Mouse (Mus musculus) liver, embryonic 15.5 days (tissue): ENCODE data around the gene Il1b. TPM values are rescaled to one million over a fixed set of nuclear protein-coding genes. Genes with fewer than 3 reads are reported as not detected.

Experiments
- ATAC-seq: fragments of 200-750 bp; cut with Nextera tagmentation; 2 replicates; pipeline ENCODE4 v1.8.0; 2017; ENCODE audit warnings: moderate number of reproducible peaks, mild to moderate bottlenecking, moderate library complexity; ENCODE audit not compliant: insufficient read depth
- H3K27ac ChIP-seq: fragments of 300-500 bp; sonication (generic); replicated peaks from 2 replicates; pipeline ENCODE4 v1.5.1; 2015; ENCODE audit warnings: mild to moderate bottlenecking, inconsistent platforms
- H3K27me3 ChIP-seq: fragments of 300-500 bp; sonication (generic); 2 replicates; pipeline ENCODE4 v1.6.1; 2015; ENCODE audit warnings: mild to moderate bottlenecking, inconsistent platforms
- H3K36me3 ChIP-seq: fragments of 300-500 bp; sonication (generic); replicated peaks from 2 replicates; pipeline ENCODE4 v1.6.1; 2015; ENCODE audit warnings: moderate library complexity, mild to moderate bottlenecking, inconsistent platforms
- H3K4me1 ChIP-seq: fragments of 300-500 bp; sonication (generic); replicated peaks from 2 replicates; pipeline ENCODE4 v1.6.1; 2015; ENCODE audit warnings: inconsistent platforms
- H3K4me2 ChIP-seq: fragments of 300-500 bp; sonication (generic); 2 replicates; pipeline ENCODE4 v1.6.1; 2015; ENCODE audit warnings: moderate library complexity, mild to moderate bottlenecking, inconsistent platforms
- H3K4me3 ChIP-seq: fragments of 300-500 bp; sonication (generic); replicated peaks from 2 replicates; pipeline ENCODE4 v1.5.1; 2015; ENCODE audit warnings: mild to moderate bottlenecking, inconsistent platforms
- H3K9ac ChIP-seq: fragments of 300-500 bp; sonication (generic); 2 replicates; pipeline ENCODE4 v1.6.1; 2015; ENCODE audit warnings: moderate library complexity, mild to moderate bottlenecking, inconsistent platforms
- H3K9me3 ChIP-seq: fragments of 300-500 bp; sonication (generic); replicated peaks from 2 replicates; pipeline ENCODE4 v1.6.1; 2016; ENCODE audit warnings: inconsistent platforms
- WGBS: fragments of 180-500 bp; shearing (Covaris S2); methylation state at CpG from one replicate; pipeline ENCODE4 v1.1.7; 2015; ENCODE audit warnings: mixed read lengths; ENCODE audit not compliant: insufficient replicate concordance; 5-methylcytosine and 5-hydroxymethylcytosine counted together
- polyA plus RNA-seq: library from polyadenylated mRNA; unstranded; fragments of >200 nt; fragmentation: Nextera tagmentation; extraction: Ambion mirVana; gene quantifications from 2 replicates; pipeline ENCODE4 v1.2.1, GENCODE M21; 2015

Gene Il1b
- polyA plus RNA-seq, 1 experiment from 2014 or later: 0.43 TPM

- 71% methylated on average over 5 of the region's 5 CpGs for WGBS
- no peak for ATAC-seq
- no peak overlapping the region for H3K27ac ChIP-seq
- no peak overlapping the region for H3K9ac ChIP-seq
- no peaks in the 10 kb centered on the region for H3K9me3 ChIP-seq
- H3K4me3 ChIP-seq: no peak overlapping the region
- H3K4me2 ChIP-seq: no peak overlapping the region
- no peaks in the 10 kb centered on the region for H3K36me3 ChIP-seq
- H3K27me3 ChIP-seq: no peaks in the 10 kb centered on the region
- H3K4me1 ChIP-seq: peaks cover 17% of the 10 kb centered on the region; the same call in 1 of the 2 replicates
Measured at GRCm38 (mm10) chr2:129368795-129369194, 2.1 kb downstream of the Il1b start.

- ATAC-seq: peak; percentile 42
- Histone ChIP-seq H3K27me3 (no peaks in the 10 kb centered on the region), H3K27ac (no peak overlapping the region), H3K9ac (no peak overlapping the region), H3K36me3 (no peaks in the 10 kb centered on the region), H3K4me3 (no peak overlapping the region), H3K4me2 (no peak overlapping the region), H3K4me1 (peaks cover 17% of the 10 kb centered on the region; the same call in 1 of the 2 replicates), H3K9me3 (no peaks in the 10 kb centered on the region)
- WGBS: 21% methylated on average over 2 of the region's 2 CpGs
Measured at GRCm38 (mm10) chr2:129368106-129368505, 2.8 kb downstream of the Il1b start.

GRCm38 (mm10) chr2:129367246-129367645, 3.7 kb downstream of the Il1b start:
- no peak for ATAC-seq
- Histone ChIP-seq H3K27me3 (no peaks in the 10 kb centered on the region), H3K36me3 (no peaks in the 10 kb centered on the region), H3K27ac (no peak overlapping the region), H3K4me3 (no peak overlapping the region), H3K4me2 (no peak overlapping the region), H3K4me1 (peaks cover 17% of the 10 kb centered on the region; the same call in 1 of the 2 replicates), H3K9me3 (no peaks in the 10 kb centered on the region), H3K9ac (no peak overlapping the region)
- WGBS: 48% methylated on average over 5 of the region's 5 CpGs

DNA sequence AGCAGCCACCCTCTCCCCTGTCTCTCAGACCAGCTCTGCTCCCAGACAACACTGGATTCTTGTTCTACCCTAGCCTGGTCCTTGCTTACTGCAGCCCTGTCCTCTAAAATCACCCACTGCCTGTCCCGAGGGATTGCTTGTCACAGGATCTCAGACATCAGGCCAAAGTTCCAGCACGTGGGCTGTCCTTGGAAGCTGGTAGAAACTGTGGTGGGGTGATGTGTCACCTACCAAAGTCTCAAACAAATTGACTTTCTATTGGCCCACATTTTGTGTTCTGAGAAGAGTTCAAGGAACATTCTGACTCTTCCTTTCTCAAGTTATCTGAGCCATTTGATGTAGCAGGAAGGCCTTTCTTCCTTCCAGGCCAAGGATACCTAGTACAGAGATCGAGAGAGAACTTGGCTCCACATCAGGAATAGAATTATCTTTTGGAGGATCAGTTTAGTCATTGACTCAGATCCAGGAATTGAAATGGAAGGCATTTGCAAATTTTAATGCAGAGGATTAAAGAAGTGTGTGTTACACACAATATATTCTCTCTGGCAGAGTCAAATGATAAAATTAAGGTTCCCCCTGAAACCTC, 9.9 kb downstream of the Il1b start:
- no peaks in the 10 kb centered on the region for H3K9me3 ChIP-seq
- no peaks in the 10 kb centered on the region for H3K27me3 ChIP-seq
- no peak overlapping the region for H3K4me2 ChIP-seq
- no peak for ATAC-seq
- no peaks in the 10 kb centered on the region for H3K36me3 ChIP-seq
- H3K4me1 ChIP-seq: no peaks in the 10 kb centered on the region
- 47% methylated on average over 3 of the region's 3 CpGs for WGBS
- H3K9ac ChIP-seq: no peak overlapping the region
- no peak overlapping the region for H3K4me3 ChIP-seq
- no peak overlapping the region for H3K27ac ChIP-seq

DNA sequence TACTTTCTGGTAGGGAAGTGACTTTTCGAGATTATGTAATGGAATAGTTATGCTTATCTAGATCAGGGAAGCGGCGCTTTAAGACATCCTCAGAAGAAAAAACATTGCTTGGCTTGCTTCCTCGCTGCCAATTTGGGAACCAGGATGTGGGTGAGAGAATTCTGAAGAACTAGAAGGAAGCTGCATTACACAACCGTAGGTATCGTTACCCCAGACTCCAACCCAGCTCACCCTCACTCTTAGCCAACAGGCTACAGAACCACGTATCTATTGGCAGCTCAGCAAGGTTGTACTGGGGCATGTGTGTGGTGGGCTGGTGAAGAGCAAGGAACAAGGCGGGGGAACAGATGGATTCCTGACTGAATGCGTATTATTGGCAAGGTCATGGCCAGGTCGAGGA, 10.7 kb downstream of the Il1b start:
- Histone ChIP-seq H3K36me3 (no peaks in the 10 kb centered on the region), H3K27me3 (no peaks in the 10 kb centered on the region), H3K9me3 (no peaks in the 10 kb centered on the region), H3K4me1 (no peaks in the 10 kb centered on the region), H3K4me2 (no peak overlapping the region), H3K9ac (no peak overlapping the region), H3K4me3 (no peak overlapping the region), H3K27ac (no peak overlapping the region)
- 48% methylated on average over 10 of the region's 10 CpGs for WGBS
- no peak for ATAC-seq

GRCm38 (mm10) chr2:129338138-129338621, 32.8 kb downstream of the Il1b start:
- Histone ChIP-seq H3K36me3 (no peaks in the 10 kb centered on the region), H3K4me3 (no peak overlapping the region), H3K9ac (no peak overlapping the region), H3K27me3 (no peaks in the 10 kb centered on the region), H3K4me2 (no peak overlapping the region), H3K4me1 (no peaks in the 10 kb centered on the region), H3K27ac (no peak overlapping the region), H3K9me3 (0 out of 2 replicates have a peak, but pooled peaks cover 5% of the 10 kb centered on the region)
- no peak for ATAC-seq
- 38% methylated on average over 6 of the region's 6 CpGs for WGBS

DNA sequence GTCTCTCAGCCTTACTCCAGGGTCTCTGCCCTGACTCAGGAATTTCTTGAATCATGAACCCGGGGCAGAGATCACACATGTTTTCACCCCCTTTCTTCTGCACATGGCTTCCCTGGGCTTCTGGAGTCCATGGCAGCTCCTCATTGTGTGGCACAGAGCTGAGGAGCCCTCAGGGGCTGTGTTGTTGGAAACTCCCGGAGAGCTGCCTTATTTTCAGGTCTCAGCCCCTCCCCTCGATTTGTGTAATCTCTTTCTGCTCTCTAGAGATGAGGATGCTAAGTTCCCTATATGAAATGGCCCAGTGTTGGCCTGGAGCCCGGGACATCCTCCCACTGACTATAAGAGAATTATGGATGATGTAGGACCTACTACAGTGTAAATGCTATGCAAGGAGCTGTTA, 37.5 kb downstream of the Il1b start:
- H3K27me3 ChIP-seq: 0 out of 2 replicates have a peak, but pooled peaks cover 8% of the 10 kb centered on the region
- H3K27ac ChIP-seq: no peak overlapping the region
- no peak overlapping the region for H3K4me3 ChIP-seq
- no peak overlapping the region for H3K4me2 ChIP-seq
- WGBS: 47% methylated on average over 4 of the region's 4 CpGs
- no peak overlapping the region for H3K9ac ChIP-seq
- no peaks in the 10 kb centered on the region for H3K9me3 ChIP-seq
- no peaks in the 10 kb centered on the region for H3K36me3 ChIP-seq
- ATAC-seq: no peak
- no peaks in the 10 kb centered on the region for H3K4me1 ChIP-seq

GRCm38 (mm10) chr2:129330540-129330939, 40.4 kb downstream of the Il1b start:
- H3K9me3 ChIP-seq: no peaks in the 10 kb centered on the region
- 25% methylated on average over 13 of the region's 13 CpGs for WGBS
- ATAC-seq: no peak
- no peak overlapping the region for H3K4me3 ChIP-seq
- 0 out of 2 replicates have a peak, but pooled peaks cover 8% of the 10 kb centered on the region for H3K27me3 ChIP-seq
- no peak overlapping the region; the same call in 1 of the 2 replicates for H3K27ac ChIP-seq
- no peak overlapping the region for H3K9ac ChIP-seq
- H3K36me3 ChIP-seq: no peaks in the 10 kb centered on the region
- H3K4me1 ChIP-seq: no peaks in the 10 kb centered on the region
- H3K4me2 ChIP-seq: no peak overlapping the region

- H3K27me3 ChIP-seq: 0 out of 2 replicates have a peak, but pooled peaks cover 8% of the 10 kb centered on the region
- no peaks in the 10 kb centered on the region for H3K4me1 ChIP-seq
- no peak overlapping the region for H3K4me3 ChIP-seq
- H3K9me3 ChIP-seq: no peaks in the 10 kb centered on the region
- no peak for ATAC-seq
- no peaks in the 10 kb centered on the region for H3K36me3 ChIP-seq
- 34% methylated on average over 7 of the region's 7 CpGs for WGBS
- no peak overlapping the region for H3K9ac ChIP-seq
- H3K27ac ChIP-seq: peak overlapping the region; percentile 24; the same call in 1 of the 2 replicates
- no peak overlapping the region for H3K4me2 ChIP-seq
Measured at GRCm38 (mm10) chr2:129330024-129330423, 40.9 kb downstream of the Il1b start.

- no peak overlapping the region for H3K27ac ChIP-seq
- no peaks in the 10 kb centered on the region for H3K36me3 ChIP-seq
- no peaks in the 10 kb centered on the region for H3K9me3 ChIP-seq
- no peak overlapping the region for H3K4me2 ChIP-seq
- no peak overlapping the region for H3K9ac ChIP-seq
- H3K27me3 ChIP-seq: 0 out of 2 replicates have a peak, but pooled peaks cover 8% of the 10 kb centered on the region
- no peaks in the 10 kb centered on the region for H3K4me1 ChIP-seq
- no peak for ATAC-seq
- no peak overlapping the region for H3K4me3 ChIP-seq
- 51% methylated on average over 4 of the region's 4 CpGs for WGBS
Measured at GRCm38 (mm10) chr2:129328238-129328637, 42.7 kb downstream of the Il1b start.

- H3K4me1 ChIP-seq: no peaks in the 10 kb centered on the region
- 58% methylated on average over 3 of the region's 3 CpGs for WGBS
Measured at GRCm38 (mm10) chr2:129324216-129324615, 46.7 kb downstream of the Il1b start.

More at GRCm38 (mm10) chr2:129324216-129324615, 46.7 kb downstream of the Il1b start:
- Histone ChIP-seq H3K27ac (no peak overlapping the region), H3K4me3 (no peak overlapping the region), H3K9me3 (no peaks in the 10 kb centered on the region), H3K9ac (no peak overlapping the region), H3K27me3 (no peaks in the 10 kb centered on the region), H3K4me2 (no peak overlapping the region), H3K36me3 (no peaks in the 10 kb centered on the region)
- no peak for ATAC-seq
